Mouse (Mus musculus): ENCODE results near the gene Olfr92. TPM values are rescaled to one million over a fixed set of nuclear protein-coding genes. Genes with fewer than 3 reads are reported as not detected.

Olfr92 gene
- total RNA-seq, 1 experiment from 2014 or later = not detected

- ATAC-seq (replicated peaks; ENCODE audit: low read depth, poor library complexity, severe bottlenecking) = no peak
Measured at GRCm38 (mm10) chr17:37063686-37064495, 56.0 kb downstream of the Olfr92 start.

GRCm38 (mm10) chr17:37063063-37063462 is 56.8 kb downstream of the Olfr92 start:
- no peak for ATAC-seq (replicated peaks; ENCODE audit: low read depth, poor library complexity, severe bottlenecking)

- ATAC-seq (replicated peaks; ENCODE audit: low read depth, poor library complexity, severe bottlenecking) = no peak
Measured at GRCm38 (mm10) chr17:37062101-37062641, 57.7 kb downstream of the Olfr92 start.

- ATAC-seq (replicated peaks; ENCODE audit: low read depth, poor library complexity, severe bottlenecking) = no peak
Measured at GRCm38 (mm10) chr17:37061435-37061834, 58.5 kb downstream of the Olfr92 start.

Other genes starting within 250 kb of the Olfr92 start
- not detected in 2 replicates for gene Trim40, start 230.0 kb downstream of the Olfr92 start, total RNA-seq (2017)
- not detected in 2 replicates for gene Trim31, start 222.0 kb downstream of the Olfr92 start, total RNA-seq (2017)
- gene Rnf39, start 177.2 kb downstream of the Olfr92 start, total RNA-seq (2017) = 0.05 TPM in 1 of 2 replicates, not detected in the other
- 41.4 and 79.0 TPM in 2 replicates for gene Ppp1r11, start 168.3 kb downstream of the Olfr92 start, total RNA-seq (2017)
- 35.6 and 37.3 TPM in 2 replicates for gene Znrd1, start 161.5 kb downstream of the Olfr92 start, total RNA-seq (2017)
- gene Znrd1as, start 161.5 kb downstream of the Olfr92 start, total RNA-seq (2017) = 7.8 and 9.0 TPM in 2 replicates
- gene 2410137M14Rik, start 138.9 kb downstream of the Olfr92 start, total RNA-seq (2017) = not detected in 2 replicates
- gene H2-M5, start 130.6 kb downstream of the Olfr92 start, total RNA-seq (2017) = not detected in 2 replicates
- gene Zfp57, start 118.9 kb downstream of the Olfr92 start, total RNA-seq (2017) = 1.1 and 2.9 TPM in 2 replicates
- not detected in 2 replicates for gene Mog, start 96.7 kb downstream of the Olfr92 start, total RNA-seq (2017)
- 1.3 and 3.5 TPM in 2 replicates for gene Gabbr1, start 74.1 kb downstream of the Olfr92 start, total RNA-seq (2017)
- not detected in 2 replicates for gene Olfr90, start 31.6 kb downstream of the Olfr92 start, total RNA-seq (2017)
- not detected in 2 replicates for gene Olfr91, start 21.8 kb downstream of the Olfr92 start, total RNA-seq (2017)
- not detected in 2 replicates for gene Olfr93, start 41.4 kb upstream of the Olfr92 start, total RNA-seq (2017)
- 0.24 TPM in 1 of 2 replicates, not detected in the other for gene Ubd, start 73.8 kb upstream of the Olfr92 start, total RNA-seq (2017)
- not detected in 2 replicates for gene Olfr94, start 80.9 kb upstream of the Olfr92 start, total RNA-seq (2017)
- not detected in 2 replicates for gene Olfr95, start 93.0 kb upstream of the Olfr92 start, total RNA-seq (2017)
- gene Olfr96, start 100.1 kb upstream of the Olfr92 start, total RNA-seq (2017) = not detected in 2 replicates
- not detected in 2 replicates for gene Olfr97, start 117.2 kb upstream of the Olfr92 start, total RNA-seq (2017)
- gene Olfr98, start 143.7 kb upstream of the Olfr92 start, total RNA-seq (2017) = not detected in 2 replicates
- 20.5 and 23.4 TPM in 2 replicates for gene H2-M3, start 150.1 kb upstream of the Olfr92 start, total RNA-seq (2017)
- 1.8 TPM in 1 of 2 replicates, not detected in the other for gene Olfr99, start 163.4 kb upstream of the Olfr92 start, total RNA-seq (2017)
- not detected in 2 replicates for gene Olfr101, start 184.2 kb upstream of the Olfr92 start, total RNA-seq (2017)
- gene Olfr102, start 197.0 kb upstream of the Olfr92 start, total RNA-seq (2017) = not detected in 2 replicates
- gene Olfr103, start 219.6 kb upstream of the Olfr92 start, total RNA-seq (2017) = not detected in 2 replicates
- not detected in 2 replicates for gene Olfr104-ps, start 239.5 kb upstream of the Olfr92 start, total RNA-seq (2017)

All from common myeloid progenitor, adult 5-6 weeks (primary cell).